Mouse (Mus musculus): ENCODE measurements around the gene Atp8b5.

GRCm38 (mm10) chr4:43217997-43218396 lies 49.0 kb upstream of the Atp8b5 start:
- TF ChIP-seq GATA1 (IDR thresholded peaks at IDR 0.05; ENCODE audit: low read length) (no peak), TAL1 (IDR thresholded peaks at IDR 0.05; ENCODE audit: low read length) (no peak)

All from erythroblast, embryonic 14.5 days (primary cell).